Mouse (Mus musculus) C3H10T1/2 (cell line): ENCODE results near the gene Kcnj2. TPM values are rescaled to one million over a fixed set of nuclear protein-coding genes. Genes with fewer than 3 reads are reported as not detected.

Experiments
- polyA plus RNA-seq, 2 experiments: library from polyadenylated mRNA; unstranded; fragments of >200 nt; fragmentation: generic; extraction: Trizol; gene quantifications; one replicate each; pipeline ENCODE4 v1.2.1; 2012; ENCODE audit warnings: missing spikeins in 2 of 2

Kcnj2 gene
- 1 to 10 TPM in 1 of 2 experiments, under 1 TPM in 1; 0.25 to 9.4 TPM for polyA plus RNA-seq

DNA sequence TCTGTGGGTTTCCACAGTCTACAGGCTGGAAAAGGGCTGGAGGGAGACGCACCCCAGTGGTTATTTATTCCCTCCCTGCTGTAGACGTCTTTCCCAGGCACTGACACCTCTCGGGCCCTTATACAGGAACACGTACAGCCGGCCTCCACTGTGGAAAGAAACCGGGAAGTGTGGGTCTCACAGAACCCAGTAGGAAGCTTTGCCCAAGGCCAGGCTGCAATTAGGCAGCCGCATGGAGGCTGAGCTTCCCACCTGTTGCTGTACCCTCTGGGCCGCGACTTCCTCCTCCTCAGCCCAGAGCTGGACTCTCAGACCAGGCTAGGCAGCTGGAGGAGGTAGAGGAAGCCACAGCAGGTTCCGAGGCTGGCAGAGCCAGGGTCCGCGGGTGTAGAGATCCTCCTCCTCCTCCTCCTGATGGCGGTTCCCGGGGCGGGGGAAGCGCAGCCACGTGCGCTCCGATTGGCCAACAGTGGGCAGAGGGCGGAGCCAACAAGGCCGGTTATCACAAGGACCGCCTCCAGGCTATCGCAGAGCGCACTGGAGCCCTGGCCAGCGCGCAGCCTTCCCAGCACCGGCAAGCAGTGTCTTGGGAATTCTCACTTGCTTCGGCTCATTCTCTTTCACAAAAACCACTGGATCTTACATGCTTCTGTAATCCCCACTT is at the start of gene Kcnj2:
Gene Kcnj2 (plus strand): TSS at position 530 of the 664 bp plus-strand sequence.

Other genes starting within 250 kb of the Kcnj2 start
- gene Kcnj16, start 98.1 kb upstream of the Kcnj2 start, polyA plus RNA-seq = under 1 TPM in 1 of 2 experiments, not detected in 1; 0.01 TPM